Mouse (Mus musculus): ENCODE measurements around the gene Lypd3.

DNA sequence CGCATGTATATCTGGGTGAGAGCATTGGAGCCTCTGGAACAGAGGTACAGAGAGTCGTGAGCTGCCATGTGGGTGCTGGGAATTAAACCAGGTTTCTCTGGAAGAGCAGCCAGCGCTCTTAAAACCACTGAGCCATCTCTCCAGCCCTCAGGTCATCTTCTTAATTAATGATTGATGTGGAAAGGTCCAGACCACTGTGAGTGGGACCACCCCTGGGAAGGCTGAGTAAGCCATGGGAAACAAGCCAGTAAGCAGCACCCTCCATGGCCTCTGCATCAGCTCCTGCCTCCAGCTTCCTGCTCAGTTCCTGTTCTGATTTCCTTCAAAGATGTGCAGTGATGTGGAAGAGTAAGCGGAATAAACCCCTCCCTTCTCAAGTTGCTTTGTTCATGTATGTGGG, 44.2 kb upstream of the Lypd3 start:
- no peak for TF ChIP-seq POLR2A (IDR thresholded peaks at IDR 0.05; ENCODE audit: insufficient read depth, low read depth, low read length)
- TF ChIP-seq CTCF (IDR thresholded peaks at IDR 0.05) = no peak
- TF ChIP-seq EP300 (IDR thresholded peaks at IDR 0.05; ENCODE audit: insufficient read depth, low read depth, low read length) = no peak

Measured in heart, adult 2 months (tissue).